Mouse (Mus musculus): ENCODE measurements at regions not wholly inside any gene's neighbourhood (a gene's known extent, or its start where the extent isn't known, plus 50 kb on each side); places are given as distances from the start of the nearest gene placed in this dataset.

DNA sequence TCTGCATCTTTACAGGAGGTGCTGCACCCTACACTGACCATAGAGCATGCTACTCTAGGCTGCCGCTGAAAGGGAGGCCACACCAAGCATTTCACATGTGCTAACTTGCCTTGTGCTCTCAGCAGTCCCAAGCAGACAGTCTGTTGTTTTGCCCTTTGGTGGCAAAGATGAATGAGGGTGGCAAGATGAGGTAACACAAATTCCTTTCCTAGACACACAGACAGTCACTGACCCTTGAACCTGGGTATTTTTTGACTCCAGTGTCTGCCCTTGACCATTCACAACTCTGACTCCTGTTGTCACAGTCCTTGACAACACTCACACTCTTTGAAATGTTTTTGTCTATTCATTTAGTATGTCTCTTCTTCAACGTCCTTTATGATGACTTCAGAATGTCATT lies 218.9 kb upstream of the Adgrl2 start:
- TF ChIP-seq CTCF (IDR thresholded peaks at IDR 0.05; ENCODE audit: low read depth, low read length), result no peak
- no peak for TF ChIP-seq TAL1 (conservative IDR thresholded peaks at IDR 0.05; ENCODE audit: low read depth, low read length)
- no peak for TF ChIP-seq GATA2 (IDR thresholded peaks at IDR 0.05; ENCODE audit: borderline replicate concordance, low read depth, low read length)
